Mouse (Mus musculus) large intestine, adult 2 months (tissue): ENCODE data around the gene Dnah2. TPM values are rescaled to one million over a fixed set of nuclear protein-coding genes. Genes with fewer than 3 reads are reported as not detected.
"Not testable (repeated sequence)": the region's sequence is repeated elsewhere in the genome, so short reads cannot be mapped to it uniquely, and the experiment has no call there.

Source experiments
- DNase-seq: peaks from one replicate; pipeline ENCODE4 v3.0.0-alpha.2; 2012; ENCODE audit warnings: low read depth, low spot score
- WGBS: fragments of 180-500 bp; shearing (Covaris S2); methylation state at CpG from one replicate; pipeline ENCODE4 v1.1.7; 2018; 5-methylcytosine and 5-hydroxymethylcytosine counted together
- polyA plus RNA-seq: library from polyadenylated mRNA; depleted of rRNA; stranded (reverse); fragments of >200 nt; gene quantifications from 2 replicates; pipeline ENCODE4 v1.2.3, GENCODE M21; 2012

The Dnah2 gene
- polyA plus RNA-seq, 1 experiment, result 0.12 TPM

DNA sequence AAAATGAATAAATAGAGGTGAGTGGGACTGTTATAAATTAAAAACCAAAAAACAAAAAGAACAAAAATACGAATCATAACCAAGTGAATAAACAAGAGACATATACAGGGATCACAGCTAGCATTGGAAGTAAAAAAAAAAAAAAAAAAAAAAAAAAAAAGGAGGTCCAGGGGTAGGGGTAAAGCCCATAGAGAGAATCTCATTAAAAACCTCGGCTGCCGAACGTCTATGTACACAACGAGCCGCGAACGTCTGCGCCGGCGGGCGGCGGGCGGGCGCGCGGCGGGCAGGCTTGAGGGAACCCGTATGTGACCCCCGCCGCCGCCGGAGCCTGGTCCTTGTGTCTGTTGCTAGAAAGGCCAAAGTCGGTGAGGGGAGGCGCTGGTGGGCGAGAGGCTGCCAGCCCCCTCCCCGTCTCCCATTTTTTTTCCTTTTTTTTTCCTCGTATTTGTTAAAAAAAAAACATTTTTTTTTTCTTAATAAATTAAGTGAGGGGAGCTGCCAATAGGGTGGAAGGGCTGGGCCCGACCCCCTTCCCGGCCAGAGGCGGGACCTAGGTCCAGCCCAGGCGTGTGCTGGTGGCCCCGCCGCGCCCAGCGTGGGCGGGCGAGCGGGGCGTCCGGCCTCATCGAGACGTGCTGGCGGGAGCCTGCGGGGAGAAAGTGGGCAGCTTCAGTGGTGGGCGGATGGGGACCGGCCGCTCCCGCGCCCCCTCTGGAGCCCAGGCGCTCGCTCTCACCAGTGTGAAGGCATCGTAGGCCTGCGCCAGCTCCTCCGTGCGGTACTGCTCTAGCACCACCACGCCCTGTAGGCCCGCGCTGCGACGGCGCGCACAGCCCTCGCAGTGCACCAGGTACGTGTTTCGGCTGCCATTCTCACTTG, 149.5 kb downstream of the Dnah2 start:
- WGBS, result 83% methylated on average over 60 of the region's 66 CpGs
- no peak for DNase-seq

- no peak for DNase-seq
- 66% methylated on average over 21 of the region's 21 CpGs for WGBS
Measured at GRCm38 (mm10) chr11:69398486-69399200, 150.3 kb downstream of the Dnah2 start.

- WGBS, result 50% methylated on average over 16 of the region's 16 CpGs
- no peak for DNase-seq
Measured at GRCm38 (mm10) chr11:69398059-69398458, 150.9 kb downstream of the Dnah2 start, which contains the start of gene Tmem88. TSS of gene Tmem88 (minus strand) at chr11:69398234.

DNA sequence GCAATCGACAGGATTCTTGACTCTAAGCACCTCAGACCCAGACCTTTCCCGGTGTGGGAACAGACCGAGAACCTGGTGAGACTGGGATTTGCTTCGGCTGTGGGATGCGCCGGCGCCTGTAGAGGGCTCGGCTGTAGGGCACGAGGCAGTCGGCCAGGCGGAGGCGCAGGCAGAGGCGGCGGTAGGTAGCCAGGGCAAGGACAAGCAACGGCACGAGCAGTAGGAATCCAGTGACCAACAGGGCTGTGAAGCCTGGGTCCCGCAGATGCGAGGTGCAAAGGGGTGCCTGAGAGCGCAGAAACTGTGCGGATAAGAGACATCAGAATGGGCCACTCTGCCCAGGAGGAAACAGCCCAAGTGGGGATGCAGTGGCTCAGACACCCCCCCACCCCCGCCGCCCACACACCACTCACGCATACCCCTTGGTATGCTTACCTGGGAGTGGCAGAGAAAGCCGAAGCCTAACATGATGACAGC, 151.3 kb downstream of the Dnah2 start:
- DNase-seq, result no peak
- WGBS, result 61% methylated on average over 24 of the region's 24 CpGs

GRCm38 (mm10) chr11:69396772-69397171, 152.1 kb downstream of the Dnah2 start:
- no peak for DNase-seq
- 50% methylated on average over 11 of the region's 11 CpGs for WGBS

DNA sequence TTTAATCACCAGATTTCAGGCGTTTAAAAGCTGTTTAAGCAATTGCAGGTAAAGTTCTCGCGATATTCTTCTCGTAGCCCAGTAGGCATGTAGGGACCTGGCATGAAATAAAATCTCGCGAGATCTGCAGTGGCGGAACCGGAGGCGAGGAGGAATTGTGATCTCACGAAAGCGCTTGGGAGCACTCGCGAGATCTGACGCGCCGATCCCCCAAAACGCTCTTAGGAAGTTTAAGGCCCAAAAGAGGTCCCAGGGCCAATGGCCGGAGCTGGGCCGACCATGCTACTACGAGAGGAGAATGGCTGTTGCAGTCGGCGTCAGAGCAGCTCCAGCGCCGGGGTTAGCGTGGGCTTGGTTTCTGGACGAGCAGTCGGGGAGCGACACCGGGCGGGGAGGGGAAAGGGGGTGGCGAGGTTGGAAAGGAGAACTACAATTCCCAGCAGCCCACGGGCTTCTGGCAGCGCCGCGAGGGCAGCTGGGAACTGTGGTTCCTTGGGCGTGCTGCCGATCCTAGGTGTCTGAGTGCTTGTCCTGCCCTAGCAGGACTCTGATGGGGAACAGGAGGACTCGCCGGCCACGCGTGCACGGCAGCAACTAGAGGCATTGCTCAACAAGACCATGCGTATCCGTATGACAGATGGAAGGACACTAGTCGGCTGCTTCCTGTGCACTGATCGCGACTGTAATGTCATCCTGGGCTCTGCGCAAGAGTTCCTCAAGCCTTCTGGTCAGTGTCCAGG, 153.1 kb downstream of the Dnah2 start:
- WGBS, result under 1% methylated on average over 48 of the region's 48 CpGs
- DNase-seq, result peak; percentile 95

- not testable (repeated sequence) for DNase-seq
- WGBS, result under 1% methylated on average over 24 of the region's 24 CpGs
Measured at GRCm38 (mm10) chr11:69395235-69395633, 153.7 kb downstream of the Dnah2 start, which contains the start of the genes Naa38 and Cyb5d1. TSS of gene Naa38 (plus strand) at chr11:69395487. TSS of gene Cyb5d1 (minus strand) at chr11:69395631.

DNA sequence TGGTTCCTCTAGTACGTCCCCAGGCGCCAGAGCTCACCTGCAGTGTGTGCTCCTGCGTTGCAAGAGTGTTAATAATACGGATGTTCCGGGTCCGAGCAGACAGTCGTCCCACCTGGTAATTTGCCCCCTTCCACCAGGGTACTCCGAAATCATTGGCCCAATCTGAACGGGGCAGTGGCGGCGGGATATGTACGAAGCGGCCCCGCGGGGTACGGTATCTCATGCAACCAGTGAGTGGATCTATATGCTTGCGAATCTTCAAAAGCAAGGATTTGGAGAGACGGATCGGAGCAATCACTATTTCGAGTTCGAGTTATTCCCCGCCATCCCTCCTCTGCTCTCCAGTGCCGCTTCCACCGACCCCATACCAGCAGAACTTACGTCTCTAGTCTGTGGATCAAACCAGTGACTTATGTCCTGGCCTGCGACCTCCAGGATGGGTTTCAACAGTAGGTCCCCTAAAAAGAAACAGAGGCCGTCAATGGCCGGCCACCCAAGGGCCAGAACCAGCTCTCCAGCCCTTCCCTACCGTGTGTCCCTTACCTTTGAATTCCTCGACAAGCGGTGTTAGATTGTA, 154.2 kb downstream of the Dnah2 start:
- 1% methylated on average over 31 of the region's 31 CpGs for WGBS
- DNase-seq, result not testable (repeated sequence)

- 47% methylated on average over 10 of the region's 10 CpGs for WGBS
- no peak for DNase-seq
Measured at GRCm38 (mm10) chr11:69390400-69391034, 158.4 kb downstream of the Dnah2 start.

- no peak for DNase-seq
- 52% methylated on average over 14 of the region's 14 CpGs for WGBS
Measured at GRCm38 (mm10) chr11:69389531-69390399, 159.1 kb downstream of the Dnah2 start.

DNA sequence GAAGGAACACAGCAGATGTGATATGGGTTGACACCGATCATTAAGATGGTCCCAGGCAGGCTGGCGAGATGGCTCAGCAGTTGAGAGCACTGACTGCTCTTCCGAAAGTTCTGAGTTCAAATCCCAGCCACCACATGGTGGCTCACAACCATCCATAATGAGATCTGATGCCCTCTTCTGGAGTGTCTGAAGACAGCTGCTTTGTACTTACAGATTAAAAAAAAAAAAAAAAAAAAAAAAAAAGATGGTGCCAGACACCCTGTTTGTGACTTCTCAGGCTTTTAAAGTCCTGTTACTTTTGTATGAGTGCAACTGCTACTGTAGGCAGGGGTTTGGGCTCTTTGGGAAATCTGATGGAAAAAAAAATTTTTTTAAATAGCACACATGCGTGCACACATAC, 160.2 kb downstream of the Dnah2 start:
- DNase-seq, result no peak
- 96% methylated on average over 4 of the region's 4 CpGs for WGBS

DNA sequence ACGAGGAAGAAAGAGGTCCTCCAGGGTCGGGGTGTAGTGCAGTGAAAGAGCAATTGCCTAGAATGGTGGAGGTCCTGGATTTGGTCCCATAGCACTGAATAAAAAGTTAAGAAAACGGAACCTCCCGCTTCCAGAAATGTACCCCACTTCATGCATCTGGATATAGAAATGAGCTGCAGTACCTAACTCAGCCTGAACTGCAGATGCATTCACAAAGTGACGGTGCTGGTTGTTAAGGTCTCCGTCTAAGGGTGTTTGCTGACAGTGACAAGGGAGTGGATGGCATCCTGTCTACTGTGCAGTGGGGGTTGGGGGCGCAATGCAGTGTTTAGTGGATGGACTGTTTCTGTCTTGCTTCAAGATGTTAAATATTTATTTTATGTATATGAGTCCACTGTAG, 162.2 kb downstream of the Dnah2 start:
- DNase-seq, result no peak
- 70% methylated on average over 7 of the region's 7 CpGs for WGBS

DNA sequence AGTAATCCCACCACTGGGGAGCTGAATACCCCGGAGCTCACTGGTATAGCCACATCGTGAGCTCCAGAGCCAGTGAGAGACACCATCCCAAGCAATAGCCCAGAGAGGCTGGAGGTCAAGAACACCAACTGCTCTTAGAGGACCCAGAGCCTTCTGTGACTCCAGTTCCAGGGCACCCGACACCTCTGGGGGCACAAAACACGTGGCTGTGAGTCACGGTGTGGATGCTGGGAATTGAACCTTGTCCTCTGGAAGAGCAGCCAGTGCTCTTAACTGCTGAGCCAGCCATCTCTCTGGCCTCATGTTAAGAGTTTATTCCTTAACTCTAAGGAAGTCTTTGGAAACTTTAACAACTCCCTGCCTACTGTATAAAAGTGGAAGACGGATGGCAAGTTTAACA, 163.9 kb downstream of the Dnah2 start:
- DNase-seq, result no peak

DNA sequence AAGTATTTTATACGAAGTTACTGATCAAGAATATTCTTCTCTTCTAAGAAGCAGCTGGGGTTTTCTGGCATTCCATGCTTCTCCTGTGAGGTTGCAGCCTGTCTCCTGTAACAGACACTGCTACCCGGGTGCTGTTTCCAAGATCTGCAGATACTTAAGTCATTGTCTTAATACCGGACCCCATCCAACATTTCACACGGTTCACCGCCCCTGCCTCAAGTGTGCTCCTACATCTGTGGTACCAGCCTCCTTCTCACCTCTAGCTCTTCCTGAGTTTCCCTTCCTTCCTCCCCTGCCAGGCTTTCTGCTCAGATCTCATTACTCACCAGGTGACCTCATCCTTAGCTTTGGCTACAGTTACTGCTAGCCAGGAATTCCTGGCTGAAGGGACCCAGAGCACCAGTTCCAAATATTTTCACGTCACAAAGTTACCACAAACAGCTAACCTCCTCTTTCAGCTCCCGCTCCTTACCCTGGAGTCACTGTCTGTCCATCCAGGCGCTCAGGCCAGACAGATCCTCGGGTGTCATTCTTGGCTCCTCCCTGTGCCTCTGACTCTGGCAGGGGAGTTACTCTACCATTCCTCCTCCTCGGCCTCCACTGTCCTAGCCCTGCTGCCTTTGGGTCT, 166.3 kb downstream of the Dnah2 start:
- WGBS, result 75% methylated on average over 10 of the region's 10 CpGs
- DNase-seq, result no peak

More for the DNA sequence above, 163.9 kb downstream of the Dnah2 start:
- 62% methylated on average over 6 of the region's 6 CpGs for WGBS

GRCm38 (mm10) chr11:69381356-69381755, 167.6 kb downstream of the Dnah2 start:
- WGBS, result 77% methylated on average over 6 of the region's 6 CpGs
- DNase-seq, result no peak

GRCm38 (mm10) chr11:69379600-69379999, 169.3 kb downstream of the Dnah2 start:
- DNase-seq, result no peak
- 86% methylated on average over 3 of the region's 3 CpGs for WGBS

- DNase-seq, result no peak
Measured at GRCm38 (mm10) chr11:69377766-69378165, 171.1 kb downstream of the Dnah2 start.

DNA sequence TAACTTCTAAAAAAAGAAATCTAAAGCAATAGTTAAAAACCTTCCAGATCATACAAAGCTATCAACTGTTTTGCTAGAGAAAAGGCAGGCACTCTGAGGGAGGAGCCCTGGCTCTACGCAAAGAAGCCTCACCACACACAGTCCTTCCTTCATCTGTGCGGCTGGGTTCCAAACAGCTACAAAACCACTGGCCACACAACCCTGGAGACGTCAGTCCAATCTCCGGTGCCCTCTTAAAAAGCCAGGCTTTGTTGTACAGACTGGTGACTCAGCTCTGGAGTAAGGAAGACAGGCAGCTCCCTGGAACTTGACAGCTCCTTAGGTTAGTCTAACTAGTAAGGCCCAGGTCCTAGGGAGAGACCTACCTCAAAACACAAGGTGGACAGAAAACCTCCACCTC, 173.3 kb downstream of the Dnah2 start:
- no peak for DNase-seq
- 88% methylated on average over 4 of the region's 4 CpGs for WGBS

More at GRCm38 (mm10) chr11:69377766-69378165, 171.1 kb downstream of the Dnah2 start:
- WGBS, result 28% methylated on average over 3 of the region's 3 CpGs
